Mouse (Mus musculus) heart, embryonic 15.5 days (tissue): Measurements from ENCODE around the gene Gm13693. TPM values are rescaled to one million over a fixed set of nuclear protein-coding genes. Genes with fewer than 3 reads are reported as not detected.
"Not testable (repeated sequence)": the region's sequence is repeated elsewhere in the genome, so short reads cannot be mapped to it uniquely, and the experiment has no call there.

ENCODE experiments used
- ATAC-seq: fragments of 200-750 bp; cut with Nextera tagmentation; replicated peaks from 2 replicates; pipeline ENCODE4 v1.8.0; 2017; ENCODE audit warnings: low read depth, moderate TSS enrichment; ENCODE audit not compliant: insufficient number of reproducible peaks, insufficient read depth, low FRiP score
- H3K27ac ChIP-seq: fragments of 300-500 bp; sonication (generic); 2 replicates; pipeline ENCODE4 v1.5.1; 2015; ENCODE audit warnings: mild to moderate bottlenecking, inconsistent platforms
- H3K27me3 ChIP-seq: fragments of 300-500 bp; sonication (generic); 2 replicates; pipeline ENCODE4 v1.6.1; 2015; ENCODE audit warnings: inconsistent platforms
- H3K36me3 ChIP-seq: fragments of 300-500 bp; sonication (generic); 2 replicates; pipeline ENCODE4 v1.6.1; 2015; ENCODE audit warnings: mild to moderate bottlenecking, inconsistent platforms
- H3K4me1 ChIP-seq: fragments of 300-500 bp; sonication (generic); replicated peaks from 2 replicates; pipeline ENCODE4 v1.6.1; 2015; ENCODE audit warnings: inconsistent platforms
- H3K4me2 ChIP-seq: fragments of 300-500 bp; sonication (generic); 2 replicates; pipeline ENCODE4 v1.6.1; 2015; ENCODE audit warnings: inconsistent platforms, mild to moderate bottlenecking, moderate library complexity
- H3K4me3 ChIP-seq: fragments of 300-500 bp; sonication (generic); 2 replicates; pipeline ENCODE4 v1.5.1; 2015; ENCODE audit warnings: mild to moderate bottlenecking, inconsistent platforms
- H3K9ac ChIP-seq: fragments of 300-500 bp; sonication (generic); 2 replicates; pipeline ENCODE4 v1.6.1; 2015; ENCODE audit warnings: mild to moderate bottlenecking, inconsistent platforms
- H3K9me3 ChIP-seq: fragments of 300-500 bp; sonication (generic); replicated peaks from 2 replicates; pipeline ENCODE4 v1.6.1; 2016; ENCODE audit warnings: inconsistent platforms
- WGBS: fragments of 180-500 bp; shearing (Covaris S2); methylation state at CpG from one replicate; pipeline ENCODE4 v1.1.7; 2015; ENCODE audit warnings: mixed read lengths; 5-methylcytosine and 5-hydroxymethylcytosine counted together
- polyA plus RNA-seq: library from polyadenylated mRNA; unstranded; fragments of >200 nt; fragmentation: Nextera tagmentation; extraction: Ambion mirVana; gene quantifications from 2 replicates; pipeline ENCODE4 v1.2.1, GENCODE M21; 2015

Gm13693 gene
- polyA plus RNA-seq, 1 experiment from 2014 or later, result not detected

- WGBS, result 34% methylated on average over 8 of the region's 9 CpGs
- peak overlapping the region; percentile 27; the same call in 1 of the 2 replicates for H3K4me2 ChIP-seq
Observed at GRCm38 (mm10) chr2:83993639-83994255, 32.4 kb downstream of the Gm13693 start.

GRCm38 (mm10) chr2:83994526-83994925 lies 33.2 kb downstream of the Gm13693 start:
- not testable (repeated sequence) for ATAC-seq, H3K36me3 ChIP-seq, H3K9ac ChIP-seq, H3K4me1 ChIP-seq, H3K27me3 ChIP-seq, H3K4me3 ChIP-seq, H3K4me2 ChIP-seq, H3K27ac ChIP-seq, H3K9me3 ChIP-seq
- 64% methylated on average over 3 of the region's 3 CpGs for WGBS

More at GRCm38 (mm10) chr2:83993639-83994255, 32.4 kb downstream of the Gm13693 start:
- ATAC-seq, H3K9me3 ChIP-seq, H3K36me3 ChIP-seq, H3K27ac ChIP-seq, H3K4me3 ChIP-seq, H3K27me3 ChIP-seq, H3K9ac ChIP-seq, H3K4me1 ChIP-seq: not testable (repeated sequence)

- Histone ChIP-seq H3K9ac (no peak overlapping the region), H3K9me3 (no peaks in the 10 kb centered on the region), H3K4me3 (no peak overlapping the region), H3K36me3 (no peaks in the 10 kb centered on the region), H3K27ac (no peak overlapping the region), H3K4me1 (no peaks in the 10 kb centered on the region), H3K4me2 (no peak overlapping the region), H3K27me3 (no peaks in the 10 kb centered on the region)
- WGBS, result 27% methylated on average over 1 of the region's 1 CpGs
- ATAC-seq, result no peak
Observed at GRCm38 (mm10) chr2:84008913-84009312, 47.6 kb downstream of the Gm13693 start.

- ATAC-seq, result no peak
- Histone ChIP-seq H3K9me3 (no peaks in the 10 kb centered on the region), H3K27ac (no peak overlapping the region), H3K36me3 (no peaks in the 10 kb centered on the region), H3K4me3 (no peak overlapping the region), H3K4me2 (no peak overlapping the region), H3K9ac (no peak overlapping the region), H3K4me1 (no peaks in the 10 kb centered on the region), H3K27me3 (no peaks in the 10 kb centered on the region)
- 44% methylated on average over 3 of the region's 3 CpGs for WGBS
Observed at GRCm38 (mm10) chr2:84009818-84010217, 48.5 kb downstream of the Gm13693 start.

Other genes starting within 250 kb of the Gm13693 start
- 54.0 and 58.7 TPM in 2 replicates for gene Itgav, start 237.1 kb upstream of the Gm13693 start, polyA plus RNA-seq
- 1.7 and 2.7 TPM in 2 replicates for gene Fam171b, start 148.9 kb upstream of the Gm13693 start, polyA plus RNA-seq
- not detected in 2 replicates for gene Zswim2, start 20.3 kb upstream of the Gm13693 start, polyA plus RNA-seq
- gene Gm13698, start 5.8 kb upstream of the Gm13693 start, polyA plus RNA-seq, result not detected in 2 replicates
- not detected in 2 replicates for gene Gm13695, start 5.8 kb downstream of the Gm13693 start, polyA plus RNA-seq
- not detected in 2 replicates for gene Gm13696, start 11.6 kb downstream of the Gm13693 start, polyA plus RNA-seq
- gene Gm13694, start 17.4 kb downstream of the Gm13693 start, polyA plus RNA-seq, result not detected in 2 replicates
- not detected in 2 replicates for gene Gm13697, start 23.2 kb downstream of the Gm13693 start, polyA plus RNA-seq
- gene Gm13691, start 29.1 kb downstream of the Gm13693 start, polyA plus RNA-seq, result not detected in 2 replicates